Mouse (Mus musculus) olfactory bulb, adult 2 months (tissue): ENCODE data around the gene Kcnmb1.

Experiments used
- CTCF ChIP-seq: fragments of 200-500 bp; IDR thresholded peaks from 2 replicates; pipeline ENCODE4 v1.5.1; 2012; ENCODE audit warnings: low read depth, mild to moderate bottlenecking, low read length, moderate library complexity; ENCODE audit not compliant: insufficient read depth
- POLR2A ChIP-seq: fragments of 200-500 bp; IDR thresholded peaks from 2 replicates; pipeline ENCODE4 v1.6.1; 2012; ENCODE audit warnings: mild to moderate bottlenecking, low read depth, low read length, moderate library complexity; ENCODE audit not compliant: insufficient read depth

DNA sequence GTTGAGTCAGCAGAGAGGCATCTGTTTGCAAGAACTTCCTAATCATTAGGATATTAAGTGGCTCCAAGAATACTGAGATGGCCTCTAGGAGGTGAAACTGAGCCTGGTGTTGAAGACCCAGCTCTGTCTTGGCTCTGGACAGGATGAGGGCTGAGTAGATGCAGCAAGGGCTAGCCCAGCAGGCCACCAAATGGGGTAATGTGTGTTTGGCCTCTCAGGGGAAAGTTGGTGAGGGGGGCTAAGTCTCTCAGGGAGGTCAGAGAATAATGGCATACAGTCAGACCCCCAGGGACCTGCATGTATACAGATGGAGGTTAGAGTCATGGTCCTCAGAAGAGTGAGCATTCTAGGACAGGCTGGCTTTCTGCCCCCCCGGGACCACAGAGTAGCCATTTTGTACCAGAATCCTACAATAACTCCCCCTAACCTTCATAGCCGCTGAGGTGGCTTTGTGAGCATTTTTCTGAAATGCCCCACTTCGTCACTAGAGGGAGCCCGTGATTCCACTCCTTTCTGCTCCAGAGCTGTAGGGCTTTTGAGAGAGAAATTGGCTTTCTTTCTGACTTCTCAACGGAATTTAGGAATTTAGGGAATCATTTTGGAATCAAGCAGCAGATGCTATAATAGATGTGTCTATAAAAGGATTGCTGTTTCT is 39.3 kb downstream of the Kcnmb1 start:
- TF ChIP-seq CTCF (peak; percentile 13; the same call in 1 of the 2 replicates), POLR2A (no peak)
